Mouse (Mus musculus) intestine, embryonic 14.5 days (tissue): ENCODE data around the gene Rnf149. TPM values are rescaled to one million over a fixed set of nuclear protein-coding genes. Genes with fewer than 3 reads are reported as not detected.
"Not testable (repeated sequence)": the region's sequence is repeated elsewhere in the genome, so short reads cannot be mapped to it uniquely, and the experiment has no call there.

Source experiments
- ATAC-seq: fragments of 200-750 bp; cut with Nextera tagmentation; replicated peaks from 2 replicates; pipeline ENCODE4 v1.8.0; 2017; ENCODE audit warnings: low read depth, moderate number of reproducible peaks, moderate TSS enrichment, moderate library complexity; ENCODE audit not compliant: low FRiP score, low TSS enrichment
- DNase-seq: peaks from one replicate; pipeline ENCODE4 v3.0.0-alpha.2; 2018; ENCODE audit warnings: low spot score
- H3K27ac ChIP-seq: fragments of 300-500 bp; sonication (generic); 2 replicates; pipeline ENCODE4 v1.5.1; 2014; ENCODE audit warnings: low read depth, mild to moderate bottlenecking, control low read depth
- H3K27me3 ChIP-seq: fragments of 300-500 bp; sonication (generic); replicated peaks from 2 replicates; pipeline ENCODE4 v1.6.1; 2014; ENCODE audit warnings: low read length, control low read depth; ENCODE audit not compliant: control insufficient read depth, insufficient read depth
- H3K36me3 ChIP-seq: fragments of 300-500 bp; sonication (generic); 2 replicates; pipeline ENCODE4 v1.6.1; 2014; ENCODE audit warnings: low read length, control low read depth; ENCODE audit not compliant: control insufficient read depth, insufficient read depth
- H3K4me1 ChIP-seq: fragments of 300-500 bp; sonication (generic); replicated peaks from 2 replicates; pipeline ENCODE4 v1.6.1; 2014; ENCODE audit warnings: low read length, control low read depth, mixed read lengths; ENCODE audit not compliant: control insufficient read depth, insufficient read depth
- H3K4me2 ChIP-seq: fragments of 300-500 bp; sonication (generic); 2 replicates; pipeline ENCODE4 v1.6.1; 2014; ENCODE audit warnings: low read length
- H3K4me3 ChIP-seq: fragments of 300-500 bp; sonication (generic); 2 replicates; pipeline ENCODE4 v1.5.1; 2014; ENCODE audit warnings: low read depth, low read length, control low read depth, mixed read lengths
- H3K9ac ChIP-seq: fragments of 300-500 bp; sonication (generic); 2 replicates; pipeline ENCODE4 v1.6.1; 2014; ENCODE audit warnings: mild to moderate bottlenecking, low read length
- H3K9me3 ChIP-seq: fragments of 300-500 bp; sonication (generic); 2 replicates; pipeline ENCODE4 v1.6.1; 2016; ENCODE audit warnings: low read length, control low read depth; ENCODE audit not compliant: control insufficient read depth
- WGBS: fragments of 180-500 bp; shearing (Covaris S2); extraction: QIAGEN DNeasy Blood & Tissue Kit; methylation state at CpG from one replicate; pipeline ENCODE4 v1.1.7; 2014; 5-methylcytosine and 5-hydroxymethylcytosine counted together
- polyA plus RNA-seq: library from polyadenylated mRNA; unstranded; fragments of >200 nt; fragmentation: Nextera tagmentation; extraction: Ambion mirVana; gene quantifications from 2 replicates; pipeline ENCODE4 v1.2.1, GENCODE M21; 2014

The Rnf149 gene
- polyA plus RNA-seq, 1 experiment from 2014 or later = 44.7 TPM

GRCm38 (mm10) chr1:39612491-39612890, 35.3 kb upstream of the Rnf149 start:
- DNase-seq (no peak), ATAC-seq (no peak)
- H3K27me3 ChIP-seq = no peaks in the 10 kb centered on the region
- no peak overlapping the region for H3K9ac ChIP-seq
- no peak overlapping the region for H3K4me2 ChIP-seq
- H3K4me3 ChIP-seq = no peak overlapping the region
- 82% methylated on average over 5 of the region's 5 CpGs for WGBS
- no peaks in the 10 kb centered on the region for H3K9me3 ChIP-seq
- peaks cover 11% of the 10 kb centered on the region; the same call in 1 of the 2 replicates for H3K4me1 ChIP-seq
- no peaks in the 10 kb centered on the region for H3K36me3 ChIP-seq
- H3K27ac ChIP-seq = no peak overlapping the region

GRCm38 (mm10) chr1:39608534-39608933, 31.3 kb upstream of the Rnf149 start:
- WGBS = 30% methylated on average over 8 of the region's 8 CpGs
- H3K4me1 ChIP-seq = 0 out of 2 replicates have a peak, but pooled peaks cover 6% of the 10 kb centered on the region
- no peak overlapping the region for H3K4me2 ChIP-seq
- no peak overlapping the region for H3K4me3 ChIP-seq
- H3K27ac ChIP-seq = no peak overlapping the region
- H3K9me3 ChIP-seq = no peaks in the 10 kb centered on the region
- H3K27me3 ChIP-seq = no peaks in the 10 kb centered on the region
- DNase-seq (no peak), ATAC-seq (no peak)
- no peak overlapping the region for H3K9ac ChIP-seq
- no peaks in the 10 kb centered on the region for H3K36me3 ChIP-seq

GRCm38 (mm10) chr1:39602477-39602876, 25.3 kb upstream of the Rnf149 start:
- H3K4me2 ChIP-seq = no peak overlapping the region

GRCm38 (mm10) chr1:39598726-39599125, 21.5 kb upstream of the Rnf149 start:
- 0 out of 2 replicates have a peak, but pooled peaks cover 2% of the 10 kb centered on the region for H3K9me3 ChIP-seq
- ATAC-seq (no peak), DNase-seq (no peak)
- no peak overlapping the region for H3K27ac ChIP-seq
- no peaks in the 10 kb centered on the region for H3K36me3 ChIP-seq
- no peaks in the 10 kb centered on the region for H3K4me1 ChIP-seq
- no peak overlapping the region for H3K4me3 ChIP-seq
- H3K27me3 ChIP-seq = no peaks in the 10 kb centered on the region
- H3K9ac ChIP-seq = no peak overlapping the region
- 83% methylated on average over 11 of the region's 11 CpGs for WGBS
- no peak overlapping the region for H3K4me2 ChIP-seq

More at GRCm38 (mm10) chr1:39602477-39602876, 25.3 kb upstream of the Rnf149 start:
- DNase-seq (no peak), ATAC-seq (no peak)
- WGBS = 95% methylated on average over 3 of the region's 3 CpGs
- Histone ChIP-seq H3K27ac (no peak overlapping the region), H3K9ac (no peak overlapping the region), H3K36me3 (no peaks in the 10 kb centered on the region), H3K27me3 (no peaks in the 10 kb centered on the region), H3K9me3 (0 out of 2 replicates have a peak, but pooled peaks cover 2% of the 10 kb centered on the region), H3K4me1 (no peaks in the 10 kb centered on the region), H3K4me3 (no peak overlapping the region)

- not testable (repeated sequence) for ATAC-seq, H3K36me3 ChIP-seq
- 90% methylated on average over 9 of the region's 9 CpGs for WGBS
Observed at GRCm38 (mm10) chr1:39597135-39597534, 19.9 kb upstream of the Rnf149 start.

GRCm38 (mm10) chr1:39593836-39594235, 16.6 kb upstream of the Rnf149 start:
- H3K4me1 ChIP-seq = no peaks in the 10 kb centered on the region
- H3K9me3 ChIP-seq = no peaks in the 10 kb centered on the region
- H3K27me3 ChIP-seq = no peaks in the 10 kb centered on the region
- H3K4me3 ChIP-seq = no peak overlapping the region
- peak overlapping the region; percentile 26; the same call in 1 of the 2 replicates for H3K4me2 ChIP-seq
- ATAC-seq (peak; percentile 60; the same call in 1 of the 2 replicates), DNase-seq (no peak)
- H3K9ac ChIP-seq = no peak overlapping the region
- H3K27ac ChIP-seq = peak overlapping the region; percentile 14; the same call in 1 of the 2 replicates
- 62% methylated on average over 10 of the region's 10 CpGs for WGBS
- H3K36me3 ChIP-seq = no peaks in the 10 kb centered on the region

More at GRCm38 (mm10) chr1:39597135-39597534, 19.9 kb upstream of the Rnf149 start:
- not testable (repeated sequence) for H3K4me2 ChIP-seq, H3K27ac ChIP-seq, H3K4me3 ChIP-seq, H3K9me3 ChIP-seq, H3K9ac ChIP-seq, DNase-seq, H3K4me1 ChIP-seq, H3K27me3 ChIP-seq

- H3K9me3 ChIP-seq = no peaks in the 10 kb centered on the region
- H3K4me1 ChIP-seq = no peaks in the 10 kb centered on the region
- no peak overlapping the region for H3K27ac ChIP-seq
- no peak overlapping the region for H3K4me3 ChIP-seq
- ATAC-seq = 0 out of 2 replicates have a peak, but pooled peaks have one; percentile 43
- H3K27me3 ChIP-seq = no peaks in the 10 kb centered on the region
- no peak overlapping the region for H3K9ac ChIP-seq
- no peak for DNase-seq
- H3K36me3 ChIP-seq = no peaks in the 10 kb centered on the region
- no peak overlapping the region for H3K4me2 ChIP-seq
- WGBS = 63% methylated on average over 4 of the region's 4 CpGs
Observed at GRCm38 (mm10) chr1:39592090-39592489, 14.9 kb upstream of the Rnf149 start.

- not testable (repeated sequence) for H3K27ac ChIP-seq, H3K9ac ChIP-seq, H3K4me1 ChIP-seq, H3K9me3 ChIP-seq, H3K27me3 ChIP-seq, DNase-seq, H3K4me3 ChIP-seq, ATAC-seq, H3K36me3 ChIP-seq, H3K4me2 ChIP-seq
- WGBS = 52% methylated on average over 1 of the region's 1 CpGs
Observed at GRCm38 (mm10) chr1:39591557-39591956, 14.4 kb upstream of the Rnf149 start.

GRCm38 (mm10) chr1:39590193-39590592, 13.0 kb upstream of the Rnf149 start:
- H3K9me3 ChIP-seq = no peaks in the 10 kb centered on the region
- H3K27ac ChIP-seq = no peak overlapping the region
- no peak overlapping the region for H3K9ac ChIP-seq
- ATAC-seq (no peak), DNase-seq (no peak)
- H3K4me3 ChIP-seq = no peak overlapping the region
- H3K36me3 ChIP-seq = no peaks in the 10 kb centered on the region
- H3K27me3 ChIP-seq = no peaks in the 10 kb centered on the region
- H3K4me2 ChIP-seq = no peak overlapping the region
- 78% methylated on average over 5 of the region's 5 CpGs for WGBS
- H3K4me1 ChIP-seq = no peaks in the 10 kb centered on the region
